Mouse (Mus musculus) ovary, adult 18-20 months (tissue): ENCODE data around the gene Spindoc.
"Not testable (repeated sequence)": the region's sequence is repeated elsewhere in the genome, so short reads cannot be mapped to it uniquely, and the experiment has no call there.

ENCODE experiments used
- DNase-seq: peaks from one replicate; pipeline ENCODE4 v3.0.0; 2022; ENCODE audit warnings: low spot score, mixed read lengths

Spindoc gene

GRCm38 (mm10) chr19:7398898-7399297 is 16.1 kb upstream of the Spindoc start:
- not testable (repeated sequence) for DNase-seq

- DNase-seq: not testable (repeated sequence)
These were observed 14.4 kb upstream of the Spindoc start for GRCm38 (mm10) chr19:7396867-7397826.

- DNase-seq: no peak
These were observed 5.7 kb upstream of the Spindoc start for GRCm38 (mm10) chr19:7388488-7388887.

DNA sequence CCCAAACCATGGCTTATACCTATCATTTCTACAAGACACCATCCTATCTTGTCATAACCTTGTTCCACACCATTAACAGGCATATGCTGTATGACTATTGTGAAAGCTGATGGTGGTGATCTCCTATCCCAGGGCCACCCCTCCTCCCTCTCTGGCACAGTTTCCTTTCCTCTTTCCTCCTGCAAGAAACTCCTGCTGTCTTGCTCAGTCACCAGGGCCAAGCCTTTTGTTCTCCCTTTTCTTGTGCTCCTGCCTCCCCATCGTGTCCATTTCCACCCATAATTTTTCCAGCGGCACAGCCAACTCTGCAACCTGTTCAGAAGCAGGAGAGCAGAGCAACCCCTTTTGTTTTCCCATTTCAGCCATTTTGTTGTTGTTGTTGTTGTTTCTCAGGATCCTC is 3.2 kb upstream of the Spindoc start:
- no peak for DNase-seq

- peak; percentile 36 for DNase-seq
These were observed 419 bp downstream of the Spindoc start for GRCm38 (mm10) chr19:7382248-7382902.

DNA sequence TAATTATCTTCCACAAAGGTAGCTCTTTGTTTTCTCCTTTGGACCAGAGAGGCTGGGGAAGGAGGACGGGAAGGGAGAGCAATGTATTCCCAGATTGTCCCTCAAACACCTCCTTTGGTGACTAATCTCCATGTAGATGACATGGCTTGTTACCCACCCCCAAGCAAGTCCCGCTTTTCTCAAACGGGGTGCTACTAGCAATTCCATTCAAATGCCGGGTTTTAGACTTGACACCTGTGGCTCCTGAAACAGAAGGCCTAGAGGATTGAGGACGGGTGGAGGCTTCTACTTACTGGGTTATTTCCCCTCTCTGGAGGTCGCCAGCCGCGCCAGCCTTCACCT is 917 bp downstream of the Spindoc start:
- DNase-seq: no peak

GRCm38 (mm10) chr19:7377639-7378038 is 5.2 kb downstream of the Spindoc start:
- DNase-seq: no peak

- DNase-seq: no peak
These were observed 8.3 kb downstream of the Spindoc start for GRCm38 (mm10) chr19:7374491-7374890.

GRCm38 (mm10) chr19:7369469-7369868 is 13.3 kb downstream of the Spindoc start:
- DNase-seq: not testable (repeated sequence)

DNA sequence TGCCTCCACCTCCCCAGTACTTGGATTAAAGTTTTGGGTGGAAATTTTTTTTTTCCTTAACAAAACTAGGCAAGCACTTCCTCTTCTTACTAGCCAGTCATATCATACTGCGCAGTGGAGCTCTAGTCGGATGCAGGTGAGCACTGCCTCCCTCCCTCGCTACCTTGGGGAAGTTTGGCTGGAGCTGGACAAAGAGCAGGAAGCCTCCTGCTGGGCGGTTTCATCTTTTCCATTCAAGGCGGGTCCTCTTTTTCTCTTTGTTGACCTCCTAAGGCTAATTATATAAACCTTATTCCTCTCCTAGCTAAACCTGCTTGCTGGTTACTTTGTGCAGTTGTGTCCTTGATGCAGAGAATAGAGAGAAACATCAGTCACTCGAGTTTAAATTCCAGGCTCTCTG is 29.2 kb downstream of the Spindoc start:
- no peak for DNase-seq

DNA sequence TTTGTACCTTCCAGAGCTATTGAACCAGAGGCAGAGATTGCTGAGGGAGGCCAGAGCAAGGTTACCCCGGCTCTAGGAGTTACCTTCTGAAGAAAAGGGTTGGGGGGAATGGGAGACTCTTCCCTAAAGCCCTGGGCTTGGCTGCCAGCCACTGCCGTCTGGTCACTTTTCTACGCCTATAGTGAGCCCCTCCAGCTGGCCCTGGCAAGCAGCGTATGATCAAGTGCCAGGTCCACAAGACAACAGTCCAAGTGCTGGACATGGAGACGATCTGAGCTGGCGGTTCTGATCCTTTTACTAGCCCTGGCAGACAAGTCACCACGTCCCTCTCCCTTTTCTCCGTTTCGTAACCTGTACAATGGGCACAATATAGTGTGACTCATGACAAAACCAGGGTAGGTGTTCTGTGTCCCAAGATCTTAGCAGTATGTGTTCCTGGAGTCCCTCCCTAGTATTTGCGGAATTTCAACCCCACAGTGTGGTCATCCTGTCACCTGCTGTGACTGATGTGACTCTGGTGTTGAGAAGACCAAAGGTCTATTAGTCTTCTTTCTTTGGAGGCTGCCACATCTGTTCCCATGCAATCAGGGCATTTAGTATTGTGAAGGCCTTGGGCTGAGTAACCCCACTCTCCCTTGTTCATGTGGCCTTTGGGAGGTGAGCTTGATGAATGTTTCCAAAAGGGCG is 29.8 kb downstream of the Spindoc start:
- no peak for DNase-seq

GRCm38 (mm10) chr19:7349993-7350392 is 32.8 kb downstream of the Spindoc start:
- DNase-seq: no peak

GRCm38 (mm10) chr19:7345235-7345755 is 37.5 kb downstream of the Spindoc start:
- no peak for DNase-seq

DNA sequence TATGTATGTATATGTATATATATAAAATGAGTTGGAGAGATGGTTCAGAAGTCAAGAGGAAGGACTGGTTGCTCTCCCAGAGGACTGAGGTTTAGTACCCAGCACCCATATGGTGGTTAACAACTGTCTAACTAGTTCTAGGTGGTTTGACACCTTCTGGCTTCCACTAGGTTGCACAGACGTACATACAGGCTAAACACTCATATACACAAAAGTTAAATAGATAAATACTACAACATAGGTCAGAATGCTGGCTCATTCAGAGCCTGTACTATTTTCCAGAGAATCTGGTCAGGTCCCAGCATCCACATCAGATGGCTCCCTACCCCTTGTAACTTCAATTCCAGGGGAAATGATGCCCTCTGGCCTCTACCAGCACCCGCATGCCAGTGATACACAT is 40.1 kb downstream of the Spindoc start:
- no peak for DNase-seq

DNA sequence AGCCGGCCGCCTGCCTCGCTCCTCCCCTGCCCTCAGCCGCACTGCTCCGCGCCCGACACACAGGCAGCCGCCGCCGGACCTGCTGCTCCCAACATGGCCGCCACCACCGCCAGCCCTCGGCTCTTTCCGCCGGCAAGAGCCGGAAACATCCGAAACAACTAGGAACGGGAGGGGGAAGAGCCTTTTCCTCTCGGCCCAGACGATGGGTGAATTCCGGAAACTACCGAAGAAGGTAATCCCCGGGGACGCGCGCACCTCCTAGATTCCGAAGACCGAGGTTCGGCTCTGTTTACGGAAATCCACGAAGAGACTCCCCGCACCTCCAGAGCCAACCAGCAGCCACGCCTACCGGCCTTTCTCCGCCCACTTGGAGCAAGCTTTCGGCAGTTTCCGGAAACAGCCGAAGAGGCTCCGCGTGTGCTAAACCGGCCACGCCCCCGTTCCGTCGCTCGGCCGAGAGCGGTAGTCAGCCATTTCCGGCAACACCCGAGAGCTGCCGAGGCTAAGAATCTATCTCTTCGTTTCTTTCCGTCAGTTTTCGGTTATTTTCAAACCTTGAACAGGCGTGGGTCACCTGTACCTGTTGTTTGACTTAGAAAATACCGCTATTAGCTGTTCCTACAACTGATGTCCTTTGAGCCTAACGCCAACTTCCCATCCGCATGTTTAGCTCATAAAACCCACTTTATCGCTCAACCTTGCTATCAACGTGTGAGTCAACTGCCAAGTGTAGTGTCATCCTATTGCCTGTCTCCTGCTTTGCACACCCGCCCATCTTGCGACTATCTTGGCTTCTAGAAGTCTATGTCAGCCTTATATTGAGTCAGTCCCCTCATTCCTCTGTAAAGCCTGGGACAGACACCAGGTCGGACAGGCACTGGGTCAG is 41.0 kb downstream of the Spindoc start, which contains the start of gene Mark2:
Gene Mark2, minus strand, starts transcription at position 349 of the 886 bp plus-strand sequence.
- DNase-seq: peak; percentile 98

GRCm38 (mm10) chr19:7340780-7341475 is 41.9 kb downstream of the Spindoc start:
- no peak for DNase-seq

DNA sequence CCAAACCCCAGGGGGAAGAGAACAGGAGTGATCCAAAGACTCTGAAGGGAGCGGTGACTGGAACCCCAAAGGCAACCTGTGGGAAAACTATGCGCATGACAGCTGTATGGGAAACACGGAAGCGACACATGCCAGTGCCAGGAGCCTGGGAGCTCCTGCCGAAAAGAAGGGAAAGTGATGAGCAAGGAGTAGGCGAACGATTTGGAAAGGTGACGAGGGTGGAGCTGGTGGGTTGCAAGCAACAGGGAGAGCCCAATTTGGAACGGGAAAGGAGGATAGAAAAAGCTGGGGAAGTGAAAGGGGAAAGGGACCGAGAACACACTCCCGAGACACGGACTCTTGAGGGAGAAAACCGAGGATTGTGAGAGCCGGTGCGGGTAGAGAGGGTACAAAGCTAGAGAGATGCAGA is 42.4 kb downstream of the Spindoc start:
- no peak for DNase-seq

DNA sequence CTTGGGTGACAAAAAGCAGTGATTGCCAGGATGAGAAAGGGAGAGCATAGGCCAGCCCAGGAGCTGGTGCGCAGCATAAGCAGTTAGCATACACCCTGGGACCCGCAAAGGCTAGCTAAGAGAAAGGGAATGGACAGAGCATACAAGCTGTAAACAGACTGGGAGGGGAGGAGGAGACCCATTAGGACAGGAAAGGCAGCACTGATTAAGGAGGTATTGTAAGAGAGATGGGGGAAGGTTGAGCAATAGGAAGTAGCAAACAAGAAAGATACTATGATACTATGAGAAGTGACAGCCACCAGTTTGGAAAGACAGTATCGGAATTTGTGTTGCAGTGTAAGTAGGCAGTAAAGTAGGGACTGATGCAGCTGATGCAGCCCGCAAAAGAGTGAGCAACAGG is 42.9 kb downstream of the Spindoc start:
- DNase-seq: no peak

DNA sequence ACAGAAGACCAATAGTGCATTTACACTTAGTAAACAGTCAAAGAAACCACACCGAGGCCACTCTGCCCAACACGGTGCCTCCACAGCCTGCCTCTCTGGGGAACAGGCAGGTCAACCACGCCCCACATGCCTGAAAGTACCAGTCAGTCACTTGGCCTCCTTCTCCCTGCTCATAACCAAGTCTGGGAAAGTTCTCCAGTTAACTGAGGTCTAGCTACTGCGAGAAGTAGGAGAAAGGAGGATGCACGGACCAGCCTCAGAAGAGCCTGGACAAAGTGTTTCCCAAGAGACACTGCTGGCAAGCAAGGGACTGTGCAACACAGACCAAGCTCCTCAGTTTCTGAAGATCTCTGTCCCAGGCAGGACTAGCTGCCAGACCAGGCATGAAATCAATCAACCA is 43.8 kb downstream of the Spindoc start:
- DNase-seq: peak; percentile 31

GRCm38 (mm10) chr19:7337781-7338342 is 44.9 kb downstream of the Spindoc start:
- peak; percentile 9 for DNase-seq
